Mouse (Mus musculus) mouse embryonic stem cell (cell line): ENCODE measurements at regions not wholly inside any gene's neighbourhood (a gene's known extent, or its start where the extent isn't known, plus 50 kb on each side); places are given as distances from the start of the nearest gene placed in this dataset.

Experiments used
- in situ Hi-C, 2 experiments: fragments of 300-500 bp; cut with MboI; formaldehyde crosslinking; loops; 1 replicate in 1 of 2; 3 replicates in 1 of 2; pipeline ENCODE4 v1.14.3; 2019 to 2020; ENCODE audit warnings: low sequenced_read_pairs in 2 of 2, low pct_unique_long_range_greater_than_20kb in 1 of 2, mixed read lengths in 1 of 2; ENCODE audit not compliant: unreplicated experiment in 1 of 2

GRCm38 (mm10) chr1:88994588-88995331 is 75.5 kb upstream of the Sh3bp4 start:
- in situ Hi-C loops: no loop called here

GRCm38 (mm10) chr1:88995945-88996344 is 74.3 kb upstream of the Sh3bp4 start:
- in situ Hi-C loops: no loop called here

GRCm38 (mm10) chr1:88996657-88997056 is 73.6 kb upstream of the Sh3bp4 start:
- in situ Hi-C loops: no loop called here

GRCm38 (mm10) chr1:88997847-88998246 is 72.4 kb upstream of the Sh3bp4 start:
- in situ Hi-C loops: no loop called here

- in situ Hi-C loops: no loop called here
Measured at GRCm38 (mm10) chr1:89002326-89002725, 67.9 kb upstream of the Sh3bp4 start.

GRCm38 (mm10) chr1:89003752-89004151 is 66.5 kb upstream of the Sh3bp4 start:
- in situ Hi-C loops: no loop called here

- in situ Hi-C loops: no loop called here
Measured at GRCm38 (mm10) chr1:89007476-89007875, 62.7 kb upstream of the Sh3bp4 start.

- in situ Hi-C loops: no loop called here
Measured at GRCm38 (mm10) chr1:89010170-89010569, 60.0 kb upstream of the Sh3bp4 start.

- in situ Hi-C loops: no loop called here
Measured at GRCm38 (mm10) chr1:89011454-89011853, 58.8 kb upstream of the Sh3bp4 start.

- in situ Hi-C loops: no loop called here
Measured at GRCm38 (mm10) chr1:89015385-89015784, 54.8 kb upstream of the Sh3bp4 start.

GRCm38 (mm10) chr1:89015845-89016244 is 54.4 kb upstream of the Sh3bp4 start:
- in situ Hi-C loops: no loop called here

GRCm38 (mm10) chr1:89019778-89020373 is 50.3 kb upstream of the Sh3bp4 start:
- in situ Hi-C loops: no loop called here
